Mouse (Mus musculus): ENCODE data around the gene Cuta. TPM values are rescaled to one million over a fixed set of nuclear protein-coding genes. Genes with fewer than 3 reads are reported as not detected.
A peak's percentile ranks its signal among the peaks of the same experiment; 100 is the strongest.
"Not testable (repeated sequence)": the region's sequence is repeated elsewhere in the genome, so short reads cannot be mapped to it uniquely, and the experiment has no call there.

The Cuta gene
- polyA plus RNA-seq (2015; fragmentation: Nextera tagmentation; extraction: Ambion mirVana) = 73.9 and 80.2 TPM in 2 replicates

DNA sequence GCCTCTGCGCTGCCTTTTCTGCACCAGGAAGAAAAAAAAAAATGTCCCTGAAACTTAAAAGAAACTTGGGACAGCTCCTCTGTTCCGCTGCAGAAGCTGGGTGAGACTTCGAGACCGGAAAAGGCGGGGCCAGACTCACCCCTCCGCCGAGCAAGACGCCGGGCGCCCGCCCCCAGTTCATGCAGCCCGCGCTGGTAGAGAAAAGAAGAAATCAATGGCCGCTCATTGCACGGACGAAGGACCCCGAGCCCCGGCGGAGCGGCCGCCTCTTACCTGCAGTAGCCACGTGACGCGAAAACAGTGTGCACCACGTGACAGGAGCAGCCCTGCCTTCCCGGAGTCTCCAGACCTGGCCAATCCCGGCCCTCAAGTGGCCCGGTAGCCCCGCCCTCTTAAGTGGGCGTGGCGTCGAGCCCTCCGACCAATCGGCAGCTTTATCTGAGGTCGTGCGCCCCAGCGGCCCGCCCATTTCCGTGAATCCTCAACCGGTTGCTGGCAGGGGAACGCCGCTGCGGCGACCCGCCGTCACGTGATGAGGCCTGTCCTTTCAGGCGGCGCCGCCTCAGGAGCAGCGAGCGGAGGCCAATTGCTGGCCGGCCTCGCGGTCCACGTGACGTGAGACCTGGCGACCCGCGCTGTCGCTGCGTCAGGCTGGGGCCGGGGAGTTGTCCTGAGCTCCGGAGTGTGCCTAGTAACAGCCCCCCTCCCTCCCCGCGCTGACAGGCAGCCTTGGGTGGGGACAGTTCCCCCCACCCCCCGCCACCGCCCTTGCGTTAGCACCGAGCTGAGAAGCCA is at the start of gene Cuta:
TSS of gene Cuta (minus strand) at position 392 of the 795 bp plus-strand sequence.
- H3K4me3 ChIP-seq (ENCODE audit: low read depth, low read length) = peak within 1 kb of the TSS; percentile 74
- H3K9me3 ChIP-seq (replicated peaks; ENCODE audit: control insufficient read depth, low read length) = no peaks in the 10 kb centered on the region
- H3K9ac ChIP-seq (ENCODE audit: low read depth, low read length) = peak within 1 kb of the TSS; percentile 92
- no peaks in the 10 kb centered on the region for H3K27me3 ChIP-seq (ENCODE audit: control insufficient read depth, insufficient read depth, low read depth, low read length)
- peak within 1 kb of the TSS; percentile 99 for H3K4me2 ChIP-seq (ENCODE audit: low read depth, low read length)
- peak; percentile 93 for ATAC-seq (ENCODE audit: low read depth)
- WGBS (ENCODE audit: insufficient replicate concordance) = under 1% methylated on average over 70 of the region's 70 CpGs
- H3K4me1 ChIP-seq (ENCODE audit: control insufficient read depth, low read depth, low read length) = peaks cover 36% of the 10 kb centered on the region
- H3K27ac ChIP-seq (ENCODE audit: low read length) = peak within 1 kb of the TSS; percentile 96
- H3K36me3 ChIP-seq (ENCODE audit: control insufficient read depth, insufficient read depth) = peaks cover 7% of the 10 kb centered on the region

GRCm38 (mm10) chr17:26985503-26986179 is 46.3 kb upstream of the Cuta start:
- Histone ChIP-seq H3K36me3 (ENCODE audit: control insufficient read depth, insufficient read depth) (no peaks in the 10 kb centered on the region), H3K9ac (ENCODE audit: low read depth, low read length) (no peak overlapping the region), H3K9me3 (replicated peaks; ENCODE audit: control insufficient read depth, low read length) (no peaks in the 10 kb centered on the region), H3K27me3 (ENCODE audit: control insufficient read depth, insufficient read depth, low read depth, low read length) (no peaks in the 10 kb centered on the region), H3K4me2 (ENCODE audit: low read depth, low read length) (no peak overlapping the region), H3K4me1 (ENCODE audit: control insufficient read depth, low read depth, low read length) (no peaks in the 10 kb centered on the region), H3K27ac (ENCODE audit: low read length) (no peak overlapping the region), H3K4me3 (ENCODE audit: low read depth, low read length) (no peak overlapping the region)
- ATAC-seq (ENCODE audit: low read depth) = peak; percentile 77
- WGBS (ENCODE audit: insufficient replicate concordance) = 65% methylated on average over 10 of the region's 10 CpGs

DNA sequence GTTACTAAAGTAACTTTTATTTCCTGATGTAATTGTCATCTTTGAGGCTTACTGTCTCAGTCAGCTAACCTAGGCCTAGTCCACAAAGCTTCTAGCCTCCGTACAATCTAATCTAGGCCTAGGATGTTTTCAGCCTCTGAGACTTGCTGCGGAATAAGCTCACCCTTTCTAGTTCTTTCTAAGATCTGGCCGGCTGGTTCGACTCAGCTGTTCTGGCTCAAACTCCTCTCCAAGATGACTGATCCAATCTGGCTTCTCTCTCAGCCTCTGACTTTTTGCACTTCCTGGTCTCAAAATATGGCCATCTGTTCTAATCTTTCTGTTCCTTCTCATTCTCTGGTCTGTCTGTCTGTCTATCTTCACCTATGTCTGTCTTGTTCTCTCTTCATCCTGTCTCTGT is 44.0 kb upstream of the Cuta start:
- no peak for ATAC-seq (ENCODE audit: low read depth)
- no peaks in the 10 kb centered on the region for H3K36me3 ChIP-seq (ENCODE audit: control insufficient read depth, insufficient read depth)
- 81% methylated on average over 4 of the region's 4 CpGs for WGBS (ENCODE audit: insufficient replicate concordance)

DNA sequence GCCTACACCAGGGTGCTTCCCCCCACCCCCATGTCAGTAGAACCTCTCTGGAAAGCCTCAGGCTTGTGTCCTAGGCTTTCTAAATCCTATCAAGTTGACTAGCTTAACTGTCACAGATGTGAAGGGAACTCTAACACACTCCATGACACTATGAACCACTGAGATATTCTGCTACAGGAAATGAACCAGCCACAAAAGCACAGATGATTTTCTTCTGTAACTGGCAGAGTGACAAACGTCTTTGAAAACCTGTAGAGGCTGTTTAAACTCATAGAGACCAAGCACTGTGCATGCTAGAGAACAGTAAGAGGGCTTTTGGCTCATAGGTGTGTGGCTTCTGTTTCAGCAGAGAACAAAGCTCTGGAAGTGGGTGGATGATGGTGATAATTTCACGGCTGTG is 41.7 kb upstream of the Cuta start:
- Histone ChIP-seq H3K9ac (ENCODE audit: low read depth, low read length) (no peak overlapping the region), H3K36me3 (ENCODE audit: control insufficient read depth, insufficient read depth) (peaks cover 7% of the 10 kb centered on the region), H3K9me3 (replicated peaks; ENCODE audit: control insufficient read depth, low read length) (no peaks in the 10 kb centered on the region), H3K27me3 (ENCODE audit: control insufficient read depth, insufficient read depth, low read depth, low read length) (no peaks in the 10 kb centered on the region), H3K4me3 (ENCODE audit: low read depth, low read length) (no peak overlapping the region), H3K4me1 (ENCODE audit: control insufficient read depth, low read depth, low read length) (no peaks in the 10 kb centered on the region), H3K27ac (ENCODE audit: low read length) (no peak overlapping the region), H3K4me2 (ENCODE audit: low read depth, low read length) (no peak overlapping the region)
- ATAC-seq (ENCODE audit: low read depth) = no peak
- 14% methylated on average over 2 of the region's 2 CpGs for WGBS (ENCODE audit: insufficient replicate concordance)

More for the DNA sequence above, 44.0 kb upstream of the Cuta start:
- H3K4me3 ChIP-seq (ENCODE audit: low read depth, low read length) = no peak overlapping the region
- H3K27ac ChIP-seq (ENCODE audit: low read length) = no peak overlapping the region
- H3K4me1 ChIP-seq (ENCODE audit: control insufficient read depth, low read depth, low read length) = no peaks in the 10 kb centered on the region
- H3K27me3 ChIP-seq (ENCODE audit: control insufficient read depth, insufficient read depth, low read depth, low read length) = no peaks in the 10 kb centered on the region
- H3K4me2 ChIP-seq (ENCODE audit: low read depth, low read length) = no peak overlapping the region
- H3K9ac ChIP-seq (ENCODE audit: low read depth, low read length) = no peak overlapping the region
- H3K9me3 ChIP-seq (replicated peaks; ENCODE audit: control insufficient read depth, low read length) = no peaks in the 10 kb centered on the region

- H3K4me2 ChIP-seq (ENCODE audit: low read depth, low read length) = no peak overlapping the region
- H3K36me3 ChIP-seq (ENCODE audit: control insufficient read depth, insufficient read depth) = peaks cover 10% of the 10 kb centered on the region
- H3K4me1 ChIP-seq (ENCODE audit: control insufficient read depth, low read depth, low read length) = peaks cover 10% of the 10 kb centered on the region
- no peak overlapping the region for H3K27ac ChIP-seq (ENCODE audit: low read length)
- no peak for ATAC-seq (ENCODE audit: low read depth)
- H3K9me3 ChIP-seq (replicated peaks; ENCODE audit: control insufficient read depth, low read length) = no peaks in the 10 kb centered on the region
- WGBS (ENCODE audit: insufficient replicate concordance) = 45% methylated on average over 2 of the region's 2 CpGs
- H3K9ac ChIP-seq (ENCODE audit: low read depth, low read length) = no peak overlapping the region
- no peak overlapping the region for H3K4me3 ChIP-seq (ENCODE audit: low read depth, low read length)
- H3K27me3 ChIP-seq (ENCODE audit: control insufficient read depth, insufficient read depth, low read depth, low read length) = no peaks in the 10 kb centered on the region
These were observed 40.1 kb upstream of the Cuta start for GRCm38 (mm10) chr17:26979426-26979825.

- H3K4me1 ChIP-seq (ENCODE audit: control insufficient read depth, low read depth, low read length) = peaks cover 20% of the 10 kb centered on the region
- not testable (repeated sequence) for H3K4me3 ChIP-seq (ENCODE audit: low read depth, low read length); ATAC-seq (ENCODE audit: low read depth); H3K4me2 ChIP-seq (ENCODE audit: low read depth, low read length); H3K27ac ChIP-seq (ENCODE audit: low read length); H3K9me3 ChIP-seq (replicated peaks; ENCODE audit: control insufficient read depth, low read length); H3K9ac ChIP-seq (ENCODE audit: low read depth, low read length); H3K27me3 ChIP-seq (ENCODE audit: control insufficient read depth, insufficient read depth, low read depth, low read length)
- 75% methylated on average over 6 of the region's 6 CpGs for WGBS (ENCODE audit: insufficient replicate concordance)
- peaks cover 10% of the 10 kb centered on the region for H3K36me3 ChIP-seq (ENCODE audit: control insufficient read depth, insufficient read depth)
These were observed 38.0 kb upstream of the Cuta start for GRCm38 (mm10) chr17:26977354-26977753.

DNA sequence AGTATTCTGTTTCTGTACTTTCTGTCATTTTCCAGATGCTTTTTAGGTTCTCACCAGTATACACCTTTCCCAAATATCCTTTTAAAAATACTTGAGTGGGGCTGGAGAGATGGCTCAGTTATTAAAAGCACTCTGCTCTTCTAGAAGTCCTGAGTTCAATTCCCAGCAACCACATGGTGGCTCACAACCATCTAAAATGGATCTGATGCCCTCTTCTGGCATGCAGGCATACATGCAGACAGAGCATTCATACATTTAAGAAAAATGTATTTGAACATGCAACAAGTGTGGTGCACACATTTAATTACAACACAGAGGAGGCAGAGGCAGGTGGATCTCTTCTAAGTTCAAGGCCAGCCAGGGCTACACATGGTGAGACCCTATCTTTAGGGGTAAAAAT is 36.0 kb upstream of the Cuta start:
- Histone ChIP-seq H3K9me3 (replicated peaks; ENCODE audit: control insufficient read depth, low read length) (no peaks in the 10 kb centered on the region), H3K4me2 (ENCODE audit: low read depth, low read length) (no peak overlapping the region), H3K9ac (ENCODE audit: low read depth, low read length) (no peak overlapping the region), H3K4me3 (ENCODE audit: low read depth, low read length) (no peak overlapping the region), H3K27ac (ENCODE audit: low read length) (no peak overlapping the region), H3K27me3 (ENCODE audit: control insufficient read depth, insufficient read depth, low read depth, low read length) (no peaks in the 10 kb centered on the region), H3K4me1 (ENCODE audit: control insufficient read depth, low read depth, low read length) (peaks cover 28% of the 10 kb centered on the region), H3K36me3 (ENCODE audit: control insufficient read depth, insufficient read depth) (peaks cover 10% of the 10 kb centered on the region)
- ATAC-seq (ENCODE audit: low read depth) = no peak

GRCm38 (mm10) chr17:26974547-26974946 is 35.2 kb upstream of the Cuta start:
- Histone ChIP-seq H3K36me3 (ENCODE audit: control insufficient read depth, insufficient read depth) (peaks cover 10% of the 10 kb centered on the region), H3K27me3 (ENCODE audit: control insufficient read depth, insufficient read depth, low read depth, low read length) (no peaks in the 10 kb centered on the region), H3K4me1 (ENCODE audit: control insufficient read depth, low read depth, low read length) (peaks cover 28% of the 10 kb centered on the region), H3K27ac (ENCODE audit: low read length) (no peak overlapping the region), H3K4me2 (ENCODE audit: low read depth, low read length) (peak overlapping the region; percentile 96; the same call in 1 of the 2 replicates), H3K9me3 (replicated peaks; ENCODE audit: control insufficient read depth, low read length) (no peaks in the 10 kb centered on the region), H3K4me3 (ENCODE audit: low read depth, low read length) (no peak overlapping the region), H3K9ac (ENCODE audit: low read depth, low read length) (no peak overlapping the region)
- 83% methylated on average over 15 of the region's 15 CpGs for WGBS (ENCODE audit: insufficient replicate concordance)
- ATAC-seq (ENCODE audit: low read depth) = no peak

Measured in liver, embryonic 16.5 days (tissue).